Mouse (Mus musculus): Measurements from ENCODE around the gene Olfr281. TPM values are rescaled to one million over a fixed set of nuclear protein-coding genes. Genes with fewer than 3 reads are reported as not detected.

Olfr281 gene
- polyA plus RNA-seq, 1 experiment, result not detected

DNA sequence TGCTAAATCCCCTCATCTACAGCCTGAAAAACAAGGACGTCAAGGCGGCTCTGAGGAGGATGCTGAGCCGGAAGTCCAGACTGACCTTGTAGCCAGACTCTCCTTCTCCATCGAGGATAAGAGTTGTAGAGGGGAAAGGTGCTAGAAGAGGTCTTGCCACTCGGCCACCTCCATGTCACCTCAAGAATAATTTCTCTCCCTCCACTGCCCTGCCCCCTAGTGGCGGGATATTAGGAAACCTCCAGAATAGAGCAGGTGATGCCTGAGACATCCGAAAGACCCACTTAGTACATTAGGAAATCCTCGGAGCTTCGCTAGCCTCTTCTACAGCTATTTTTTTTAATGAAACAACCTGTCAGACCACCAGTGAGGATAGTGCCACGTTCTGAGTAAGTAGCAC lies 23.0 kb downstream of the Olfr281 start:
- no peaks in the 10 kb centered on the region for H3K4me1 ChIP-seq (ENCODE audit: control insufficient read depth, insufficient read depth, low read length)
- TF ChIP-seq POLR2A (IDR thresholded peaks at IDR 0.05; ENCODE audit: borderline replicate concordance, control insufficient read depth, low read depth, low read length) (no peak), CTCF (IDR thresholded peaks at IDR 0.05; ENCODE audit: control insufficient read depth, insufficient read depth, low read length) (peak; percentile 62; the same call in 1 of the 2 replicates)
- H3K27ac ChIP-seq (ENCODE audit: control insufficient read depth, insufficient read depth, low read depth, low read length, poor library complexity), result no peak overlapping the region
- no peak overlapping the region for H3K4me3 ChIP-seq (replicated peaks; ENCODE audit: control insufficient read depth, low read depth, low read length)
- 43% methylated on average over 10 of the region's 10 CpGs for WGBS

DNA sequence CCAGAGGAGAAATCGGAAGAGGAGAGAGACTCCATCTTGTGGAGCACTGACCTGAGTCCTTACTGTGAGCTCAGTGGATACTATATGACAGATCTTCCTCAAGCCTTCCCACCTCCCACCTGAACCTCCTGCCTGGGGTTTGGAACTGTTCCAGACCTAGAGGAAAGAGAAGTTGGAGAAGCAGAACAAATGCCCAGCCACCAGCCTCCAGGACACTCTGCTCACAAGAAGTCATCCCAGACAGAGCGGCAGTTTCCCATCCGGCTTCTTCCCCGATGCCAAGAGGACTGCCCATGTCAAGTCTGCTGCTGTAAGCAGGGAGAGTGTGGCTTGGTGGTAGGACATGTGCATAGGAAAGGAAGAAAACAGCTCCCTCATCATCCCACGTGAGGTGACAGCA lies 23.9 kb downstream of the Olfr281 start:
- WGBS, result 66% methylated on average over 5 of the region's 5 CpGs
- no peaks in the 10 kb centered on the region for H3K4me1 ChIP-seq (ENCODE audit: control insufficient read depth, insufficient read depth, low read length)

DNA sequence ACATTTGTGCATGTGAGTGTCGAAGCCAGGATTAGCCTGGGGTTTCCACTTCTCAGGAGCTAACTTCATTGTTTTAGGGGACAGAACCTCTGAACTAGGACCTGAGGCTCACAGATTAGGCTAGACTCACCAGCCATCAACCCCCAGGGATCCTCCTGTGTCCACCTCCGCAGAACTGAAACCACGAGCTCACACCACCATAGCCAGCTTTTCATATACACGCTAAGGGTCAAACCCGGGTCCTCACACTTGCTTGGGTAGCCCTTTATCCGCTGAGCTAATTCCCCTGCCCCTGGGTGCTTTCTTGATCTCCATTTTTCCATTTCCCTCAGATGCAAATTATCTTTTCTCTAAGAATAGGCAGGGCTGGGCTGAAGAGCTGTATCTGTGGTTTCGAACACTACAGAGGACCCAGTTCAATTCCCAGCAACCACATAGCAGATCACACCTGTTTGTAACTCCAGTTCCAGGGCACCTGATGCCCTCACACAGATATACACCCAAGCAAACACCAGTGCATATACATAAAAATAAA lies 27.2 kb downstream of the Olfr281 start:
- 70% methylated on average over 7 of the region's 7 CpGs for WGBS
- H3K27ac ChIP-seq (ENCODE audit: control insufficient read depth, insufficient read depth, low read depth, low read length, poor library complexity), result no peak overlapping the region
- no peak for TF ChIP-seq CTCF (IDR thresholded peaks at IDR 0.05; ENCODE audit: control insufficient read depth, insufficient read depth, low read length)
- no peak for TF ChIP-seq POLR2A (IDR thresholded peaks at IDR 0.05; ENCODE audit: borderline replicate concordance, control insufficient read depth, low read depth, low read length)
- peaks cover 3% of the 10 kb centered on the region for H3K4me1 ChIP-seq (ENCODE audit: control insufficient read depth, insufficient read depth, low read length)
- no peak overlapping the region for H3K4me3 ChIP-seq (replicated peaks; ENCODE audit: control insufficient read depth, low read depth, low read length)

More for the DNA sequence above, 23.9 kb downstream of the Olfr281 start:
- TF ChIP-seq POLR2A (IDR thresholded peaks at IDR 0.05; ENCODE audit: borderline replicate concordance, control insufficient read depth, low read depth, low read length) (no peak), CTCF (IDR thresholded peaks at IDR 0.05; ENCODE audit: control insufficient read depth, insufficient read depth, low read length) (no peak)
- Histone ChIP-seq H3K4me3 (replicated peaks; ENCODE audit: control insufficient read depth, low read depth, low read length) (no peak overlapping the region), H3K27ac (ENCODE audit: control insufficient read depth, insufficient read depth, low read depth, low read length, poor library complexity) (no peak overlapping the region)

DNA sequence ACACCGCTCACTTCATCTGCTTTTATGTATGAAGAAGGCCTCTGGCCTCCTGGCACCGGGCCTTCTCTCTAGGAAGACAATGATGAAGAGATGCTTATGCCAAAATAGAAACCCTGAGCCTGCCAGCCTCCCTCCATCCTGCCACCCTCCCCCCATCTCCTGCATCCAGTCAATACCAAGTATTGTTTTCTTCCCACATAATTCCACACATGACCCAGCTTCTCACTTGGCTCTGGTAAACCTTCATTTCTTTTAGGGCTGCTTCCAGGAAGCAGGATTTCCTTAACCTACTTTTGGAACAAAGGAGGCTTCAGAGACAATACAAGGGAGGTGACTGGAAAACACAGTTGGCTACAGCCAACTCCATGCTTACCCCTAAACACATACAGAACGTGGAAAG lies 30.3 kb downstream of the Olfr281 start, which contains the start of gene Lalba:
Gene Lalba (minus strand): TSS at position 21 of the 400 bp plus-strand sequence.
- H3K4me1 ChIP-seq (ENCODE audit: control insufficient read depth, insufficient read depth, low read length), result peaks cover 3% of the 10 kb centered on the region
- 67% methylated on average over 3 of the region's 3 CpGs for WGBS
- no peak within 1 kb of the TSS; the same call in 1 of the 2 replicates for H3K27ac ChIP-seq (ENCODE audit: control insufficient read depth, insufficient read depth, low read depth, low read length, poor library complexity)
- TF ChIP-seq POLR2A (IDR thresholded peaks at IDR 0.05; ENCODE audit: borderline replicate concordance, control insufficient read depth, low read depth, low read length), result no peak
- TF ChIP-seq CTCF (IDR thresholded peaks at IDR 0.05; ENCODE audit: control insufficient read depth, insufficient read depth, low read length), result no peak
- H3K4me3 ChIP-seq (replicated peaks; ENCODE audit: control insufficient read depth, low read depth, low read length), result no peak within 1 kb of the TSS

DNA sequence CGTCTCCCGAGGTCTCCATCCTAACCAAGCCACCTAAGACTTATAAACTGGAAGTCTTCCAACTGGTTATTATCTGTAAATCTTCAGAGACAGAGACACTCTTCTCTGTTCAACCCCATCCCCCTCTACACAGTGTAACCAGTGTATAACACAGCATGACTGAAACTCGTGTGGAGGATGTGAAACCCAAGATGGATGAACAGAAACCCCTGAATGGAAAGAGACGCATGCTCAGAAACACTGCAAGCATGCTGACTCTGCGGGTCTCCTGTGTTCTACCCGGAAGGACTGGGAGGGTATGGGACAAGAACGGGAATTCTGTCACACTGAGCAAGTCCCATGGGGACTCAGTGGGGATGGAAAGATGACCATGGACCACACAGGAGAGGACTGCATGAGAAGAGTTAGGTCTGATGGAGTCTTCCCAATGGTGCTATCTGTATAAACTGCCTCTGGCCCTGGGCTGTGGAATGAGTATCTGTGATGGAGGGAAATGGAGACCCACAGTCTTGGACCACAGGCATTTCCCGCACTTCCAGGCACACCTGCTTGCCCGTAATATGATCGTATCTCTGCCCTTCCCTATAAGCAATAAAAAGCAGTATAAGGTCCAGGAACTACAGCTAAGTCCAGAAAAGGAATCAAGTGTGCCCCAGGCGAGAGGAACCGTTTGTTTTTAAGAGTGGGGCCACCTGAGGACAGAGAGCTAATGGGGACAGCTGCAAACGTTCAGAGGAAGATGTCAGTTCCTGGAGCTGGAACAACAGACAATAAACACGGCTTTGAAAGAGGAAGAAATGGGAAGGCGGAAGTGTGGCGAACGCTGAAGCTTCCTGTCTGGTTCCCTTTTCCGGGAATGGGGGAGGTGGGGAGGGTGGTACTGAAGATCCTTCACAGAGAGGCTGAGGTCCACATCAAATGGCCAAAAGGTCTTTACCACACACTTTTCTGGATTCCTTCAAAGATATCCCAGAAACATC lies 31.8 kb downstream of the Olfr281 start:
- Histone ChIP-seq H3K4me1 (ENCODE audit: control insufficient read depth, insufficient read depth, low read length) (peaks cover 3% of the 10 kb centered on the region), H3K4me3 (replicated peaks; ENCODE audit: control insufficient read depth, low read depth, low read length) (no peak overlapping the region), H3K27ac (ENCODE audit: control insufficient read depth, insufficient read depth, low read depth, low read length, poor library complexity) (peak overlapping the region; percentile 85)
- 23% methylated on average over 18 of the region's 18 CpGs for WGBS
- no peak for TF ChIP-seq CTCF (IDR thresholded peaks at IDR 0.05; ENCODE audit: control insufficient read depth, insufficient read depth, low read length)
- TF ChIP-seq POLR2A (IDR thresholded peaks at IDR 0.05; ENCODE audit: borderline replicate concordance, control insufficient read depth, low read depth, low read length), result no peak

DNA sequence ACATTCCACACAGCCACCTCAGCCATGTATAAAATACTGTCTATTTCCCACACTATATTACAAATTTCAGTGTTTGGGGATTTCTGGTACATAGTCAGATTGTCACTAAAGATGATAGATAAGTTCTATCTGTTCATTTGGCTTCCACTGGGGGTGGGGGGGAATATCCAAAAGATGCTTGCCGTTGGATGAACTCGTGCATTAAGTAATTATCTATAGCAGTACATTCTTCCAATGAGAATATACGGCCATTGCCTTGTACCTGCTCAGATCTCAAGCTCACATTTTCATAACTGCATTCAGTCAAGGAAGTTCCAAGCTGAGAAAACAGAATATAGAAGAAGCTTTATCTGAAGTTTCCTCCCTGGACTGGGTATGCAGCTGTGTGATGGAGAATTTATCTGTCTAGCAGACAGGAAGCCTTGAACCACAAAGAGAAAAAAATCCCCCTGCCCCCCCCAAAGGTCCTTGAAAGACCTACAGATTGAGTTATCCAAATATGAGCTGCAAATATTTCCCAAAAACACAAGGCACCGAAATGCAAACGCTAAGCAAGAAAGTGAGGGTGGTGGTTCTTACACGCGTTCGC lies 34.1 kb downstream of the Olfr281 start:
- WGBS, result 53% methylated on average over 8 of the region's 8 CpGs
- H3K27ac ChIP-seq (ENCODE audit: control insufficient read depth, insufficient read depth, low read depth, low read length, poor library complexity), result no peak overlapping the region
- TF ChIP-seq POLR2A (IDR thresholded peaks at IDR 0.05; ENCODE audit: borderline replicate concordance, control insufficient read depth, low read depth, low read length) (no peak), CTCF (IDR thresholded peaks at IDR 0.05; ENCODE audit: control insufficient read depth, insufficient read depth, low read length) (no peak)
- no peak overlapping the region for H3K4me3 ChIP-seq (replicated peaks; ENCODE audit: control insufficient read depth, low read depth, low read length)
- H3K4me1 ChIP-seq (ENCODE audit: control insufficient read depth, insufficient read depth, low read length), result peaks cover 3% of the 10 kb centered on the region

DNA sequence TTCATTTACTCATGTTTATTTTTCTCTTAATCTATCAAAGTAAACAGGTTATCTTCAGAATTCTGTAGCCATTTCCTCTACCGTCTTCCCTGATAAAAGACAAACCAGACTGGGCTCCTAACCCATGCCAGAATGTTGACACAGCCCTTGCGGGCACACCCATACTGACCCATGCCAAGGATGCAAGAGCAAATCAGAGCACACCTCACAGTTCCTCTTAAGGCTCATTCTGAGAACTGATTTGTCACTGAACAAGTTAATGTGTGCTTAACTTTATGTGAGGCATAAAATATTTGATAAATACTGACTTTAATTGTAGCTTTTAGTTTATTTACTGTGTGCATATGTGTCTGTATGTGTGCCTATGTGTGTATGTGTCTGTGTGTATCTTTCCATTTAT lies 38.9 kb downstream of the Olfr281 start:
- no peak for TF ChIP-seq POLR2A (IDR thresholded peaks at IDR 0.05; ENCODE audit: borderline replicate concordance, control insufficient read depth, low read depth, low read length)
- no peak overlapping the region for H3K27ac ChIP-seq (ENCODE audit: control insufficient read depth, insufficient read depth, low read depth, low read length, poor library complexity)
- no peaks in the 10 kb centered on the region for H3K4me1 ChIP-seq (ENCODE audit: control insufficient read depth, insufficient read depth, low read length)
- no peak overlapping the region for H3K4me3 ChIP-seq (replicated peaks; ENCODE audit: control insufficient read depth, low read depth, low read length)
- whole genome bisulfite sequencing, result 47% methylated on average over 2 of the region's 2 CpGs

DNA sequence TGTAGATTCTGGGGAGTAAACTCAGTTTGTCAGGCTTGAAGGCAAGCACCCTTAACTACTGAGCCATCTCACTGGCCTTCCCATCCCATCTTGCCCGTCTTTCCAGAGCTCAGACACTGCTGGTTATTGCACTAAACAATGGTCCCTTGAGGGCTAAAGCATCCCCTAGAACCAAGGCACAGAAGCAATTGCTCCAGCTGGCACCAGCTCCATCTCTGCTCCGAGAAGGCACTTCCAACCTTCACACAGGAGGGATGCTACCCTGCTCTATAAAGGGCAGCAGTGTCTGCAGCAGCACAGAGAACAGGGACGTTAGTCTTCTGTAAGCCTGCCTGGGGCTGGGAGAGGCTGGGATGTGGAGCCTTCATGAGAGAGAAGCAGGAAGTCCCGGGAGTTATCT lies 39.7 kb downstream of the Olfr281 start, which contains the start of gene Olfr279:
Gene Olfr279 (plus strand): TSS at position 301 of the 400 bp plus-strand sequence.
- Histone ChIP-seq H3K4me1 (ENCODE audit: control insufficient read depth, insufficient read depth, low read length) (no peaks in the 10 kb centered on the region; the same call in 1 of the 2 replicates), H3K27ac (ENCODE audit: control insufficient read depth, insufficient read depth, low read depth, low read length, poor library complexity) (no peak within 1 kb of the TSS), H3K4me3 (replicated peaks; ENCODE audit: control insufficient read depth, low read depth, low read length) (no peak within 1 kb of the TSS)
- no peak for TF ChIP-seq POLR2A (IDR thresholded peaks at IDR 0.05; ENCODE audit: borderline replicate concordance, control insufficient read depth, low read depth, low read length)
- TF ChIP-seq CTCF (IDR thresholded peaks at IDR 0.05; ENCODE audit: control insufficient read depth, insufficient read depth, low read length), result no peak
- WGBS, result 58% methylated on average over 4 of the region's 4 CpGs
